Mouse (Mus musculus) intestine, embryonic 14.5 days (tissue): ENCODE measurements around the gene B3gnt3. TPM values are rescaled to one million over a fixed set of nuclear protein-coding genes. Genes with fewer than 3 reads are reported as not detected.

Source experiments
- ATAC-seq: fragments of 200-750 bp; cut with Nextera tagmentation; replicated peaks from 2 replicates; pipeline ENCODE4 v1.8.0; 2017; ENCODE audit warnings: low read depth, moderate number of reproducible peaks, moderate TSS enrichment, moderate library complexity; ENCODE audit not compliant: low FRiP score, low TSS enrichment
- DNase-seq: peaks from one replicate; pipeline ENCODE4 v3.0.0-alpha.2; 2018; ENCODE audit warnings: low spot score
- H3K27ac ChIP-seq: fragments of 300-500 bp; sonication (generic); 2 replicates; pipeline ENCODE4 v1.5.1; 2014; ENCODE audit warnings: low read depth, mild to moderate bottlenecking, control low read depth
- H3K27me3 ChIP-seq: fragments of 300-500 bp; sonication (generic); replicated peaks from 2 replicates; pipeline ENCODE4 v1.6.1; 2014; ENCODE audit warnings: low read length, control low read depth; ENCODE audit not compliant: control insufficient read depth, insufficient read depth
- H3K36me3 ChIP-seq: fragments of 300-500 bp; sonication (generic); 2 replicates; pipeline ENCODE4 v1.6.1; 2014; ENCODE audit warnings: low read length, control low read depth; ENCODE audit not compliant: control insufficient read depth, insufficient read depth
- H3K4me1 ChIP-seq: fragments of 300-500 bp; sonication (generic); replicated peaks from 2 replicates; pipeline ENCODE4 v1.6.1; 2014; ENCODE audit warnings: low read length, control low read depth, mixed read lengths; ENCODE audit not compliant: control insufficient read depth, insufficient read depth
- H3K4me2 ChIP-seq: fragments of 300-500 bp; sonication (generic); 2 replicates; pipeline ENCODE4 v1.6.1; 2014; ENCODE audit warnings: low read length
- H3K4me3 ChIP-seq: fragments of 300-500 bp; sonication (generic); 2 replicates; pipeline ENCODE4 v1.5.1; 2014; ENCODE audit warnings: low read depth, low read length, control low read depth, mixed read lengths
- H3K9ac ChIP-seq: fragments of 300-500 bp; sonication (generic); 2 replicates; pipeline ENCODE4 v1.6.1; 2014; ENCODE audit warnings: mild to moderate bottlenecking, low read length
- H3K9me3 ChIP-seq: fragments of 300-500 bp; sonication (generic); 2 replicates; pipeline ENCODE4 v1.6.1; 2016; ENCODE audit warnings: low read length, control low read depth; ENCODE audit not compliant: control insufficient read depth
- WGBS: fragments of 180-500 bp; shearing (Covaris S2); extraction: QIAGEN DNeasy Blood & Tissue Kit; methylation state at CpG from one replicate; pipeline ENCODE4 v1.1.7; 2014; 5-methylcytosine and 5-hydroxymethylcytosine counted together
- polyA plus RNA-seq: library from polyadenylated mRNA; unstranded; fragments of >200 nt; fragmentation: Nextera tagmentation; extraction: Ambion mirVana; gene quantifications from 2 replicates; pipeline ENCODE4 v1.2.1, GENCODE M21; 2014

The B3gnt3 gene
- polyA plus RNA-seq, 1 experiment from 2014 or later: 8.4 TPM

GRCm38 (mm10) chr8:71659751-71660150 is 41.8 kb downstream of the B3gnt3 start:
- Histone ChIP-seq H3K9me3 (no peaks in the 10 kb centered on the region), H3K4me1 (peaks cover under 1% of the 10 kb centered on the region; the same call in 1 of the 2 replicates), H3K27ac (no peak overlapping the region), H3K9ac (no peak overlapping the region), H3K4me3 (no peak overlapping the region), H3K27me3 (peaks cover 65% of the 10 kb centered on the region), H3K36me3 (no peaks in the 10 kb centered on the region), H3K4me2 (no peak overlapping the region)
- 79% methylated on average over 1 of the region's 1 CpGs for WGBS
- DNase-seq: peak; percentile 50
- ATAC-seq: no peak

- H3K9me3 ChIP-seq: no peaks in the 10 kb centered on the region
- H3K4me2 ChIP-seq: no peak overlapping the region
- ATAC-seq (0 out of 2 replicates have a peak, but pooled peaks have one; percentile 4), DNase-seq (peak; percentile 61)
- H3K27me3 ChIP-seq: peaks cover 77% of the 10 kb centered on the region
- H3K9ac ChIP-seq: no peak overlapping the region
- H3K27ac ChIP-seq: no peak overlapping the region
- H3K4me1 ChIP-seq: peaks cover 3% of the 10 kb centered on the region; the same call in 1 of the 2 replicates
- H3K36me3 ChIP-seq: no peaks in the 10 kb centered on the region
- WGBS: 29% methylated on average over 17 of the region's 17 CpGs
- no peak overlapping the region for H3K4me3 ChIP-seq
Measured at GRCm38 (mm10) chr8:71658515-71659049, 43.0 kb downstream of the B3gnt3 start.

GRCm38 (mm10) chr8:71657816-71658215 is 43.8 kb downstream of the B3gnt3 start:
- Histone ChIP-seq H3K9ac (no peak overlapping the region), H3K4me2 (no peak overlapping the region), H3K9me3 (no peaks in the 10 kb centered on the region), H3K4me1 (peaks cover 3% of the 10 kb centered on the region; the same call in 1 of the 2 replicates), H3K27ac (no peak overlapping the region), H3K36me3 (no peaks in the 10 kb centered on the region), H3K4me3 (no peak overlapping the region), H3K27me3 (peaks cover 81% of the 10 kb centered on the region)
- ATAC-seq (no peak), DNase-seq (peak; percentile 46)
- WGBS: 26% methylated on average over 9 of the region's 9 CpGs

- Histone ChIP-seq H3K4me1 (peaks cover 3% of the 10 kb centered on the region; the same call in 1 of the 2 replicates), H3K4me3 (0 out of 2 replicates have a peak overlapping the region, but pooled peaks have one; percentile 10), H3K9me3 (no peaks in the 10 kb centered on the region), H3K27me3 (peaks cover 61% of the 10 kb centered on the region), H3K9ac (0 out of 2 replicates have a peak overlapping the region, but pooled peaks have one; percentile 5), H3K27ac (no peak overlapping the region), H3K4me2 (peak overlapping the region; percentile 44), H3K36me3 (no peaks in the 10 kb centered on the region)
- WGBS: 1% methylated on average over 24 of the region's 24 CpGs
- peak; percentile 54 for ATAC-seq
- DNase-seq: peak; percentile 84
Measured at GRCm38 (mm10) chr8:71654600-71654999, 47.0 kb downstream of the B3gnt3 start.

GRCm38 (mm10) chr8:71645510-71645909 is 56.1 kb downstream of the B3gnt3 start:
- Histone ChIP-seq H3K4me2 (no peak overlapping the region), H3K4me1 (no peaks in the 10 kb centered on the region), H3K27ac (no peak overlapping the region), H3K36me3 (no peaks in the 10 kb centered on the region), H3K27me3 (no peaks in the 10 kb centered on the region), H3K4me3 (no peak overlapping the region), H3K9me3 (no peaks in the 10 kb centered on the region), H3K9ac (no peak overlapping the region)
- ATAC-seq: no peak
- DNase-seq: no peak
- 80% methylated on average over 9 of the region's 9 CpGs for WGBS

Other genes with a start within 250 kb of the B3gnt3 start
- gene Abhd8, start 238.1 kb downstream of the B3gnt3 start, polyA plus RNA-seq: 29.4 and 30.8 TPM in 2 replicates
- gene Mrpl34, start 236.8 kb downstream of the B3gnt3 start, polyA plus RNA-seq: 183 and 191 TPM in 2 replicates
- gene Dda1, start 232.6 kb downstream of the B3gnt3 start, polyA plus RNA-seq: 102 TPM in 2 replicates
- 1.2 and 1.7 TPM in 2 replicates for gene Ano8, start 215.8 kb downstream of the B3gnt3 start, polyA plus RNA-seq
- 6.1 and 6.2 TPM in 2 replicates for gene Gtpbp3, start 213.7 kb downstream of the B3gnt3 start, polyA plus RNA-seq
- 59.3 and 63.7 TPM in 2 replicates for gene Plvap, start 190.0 kb downstream of the B3gnt3 start, polyA plus RNA-seq
- gene Ccdc194, start 176.1 kb downstream of the B3gnt3 start, polyA plus RNA-seq: 0.54 and 0.58 TPM in 2 replicates
- gene Bst2, start 164.3 kb downstream of the B3gnt3 start, polyA plus RNA-seq: 11.8 and 14.5 TPM in 2 replicates
- gene Mvb12a, start 158.9 kb downstream of the B3gnt3 start, polyA plus RNA-seq: 102 and 103 TPM in 2 replicates
- 0.83 and 1.6 TPM in 2 replicates for gene Tmem221, start 142.9 kb downstream of the B3gnt3 start, polyA plus RNA-seq
- not detected in 2 replicates for gene Nxnl1, start 135.2 kb downstream of the B3gnt3 start, polyA plus RNA-seq
- gene Slc27a1, start 132.9 kb downstream of the B3gnt3 start, polyA plus RNA-seq: 15.8 and 20.0 TPM in 2 replicates
- 273 and 286 TPM in 2 replicates for gene Pgls, start 109.6 kb downstream of the B3gnt3 start, polyA plus RNA-seq
- 3.1 and 4.9 TPM in 2 replicates for gene Fam129c, start 104.1 kb downstream of the B3gnt3 start, polyA plus RNA-seq
- gene Colgalt1, start 90.8 kb downstream of the B3gnt3 start, polyA plus RNA-seq: 84.4 and 85.3 TPM in 2 replicates
- 1.6 and 2.4 TPM in 2 replicates for gene Unc13a, start 30.0 kb downstream of the B3gnt3 start, polyA plus RNA-seq
- gene Jak3, start 25.5 kb downstream of the B3gnt3 start, polyA plus RNA-seq: 4.1 and 4.5 TPM in 2 replicates
- 0.98 and 1.4 TPM in 2 replicates for gene Insl3, start 12.6 kb downstream of the B3gnt3 start, polyA plus RNA-seq
- 5.8 and 6.9 TPM in 2 replicates for gene Fcho1, start 23.9 kb upstream of the B3gnt3 start, polyA plus RNA-seq
- 5.8 and 6.9 TPM in 2 replicates for gene Zfp709, start 180.2 kb upstream of the B3gnt3 start, polyA plus RNA-seq
- 4.1 and 6.4 TPM in 2 replicates for gene Zfp882, start 206.8 kb upstream of the B3gnt3 start, polyA plus RNA-seq
- gene Zfp617, start 206.8 kb upstream of the B3gnt3 start, polyA plus RNA-seq: 23.1 and 25.2 TPM in 2 replicates
- gene Zfp961, start 249.2 kb upstream of the B3gnt3 start, polyA plus RNA-seq: 24.5 and 28.3 TPM in 2 replicates